Mouse (Mus musculus) liver, adult (tissue): ENCODE results near the gene Fosl2.

Experiments
- GATA4 ChIP-seq: IDR thresholded peaks from 2 replicates; pipeline ENCODE4 v1.6.1; 2014; ENCODE audit warnings: mild to moderate bottlenecking, low read length; ENCODE audit not compliant: insufficient replicate concordance

Gene Fosl2

GRCm38 (mm10) chr5:32135336-32136206 is at the start of gene Fosl2:
Gene Fosl2, plus strand, starts transcription at chr5:32135801.
- TF ChIP-seq GATA4 = no peak

GRCm38 (mm10) chr5:32085971-32086370 is 49.6 kb upstream of the Fosl2 start:
- TF ChIP-seq GATA4 = no peak

- TF ChIP-seq GATA4 = no peak
Measured at GRCm38 (mm10) chr5:32086526-32087090, 49.0 kb upstream of the Fosl2 start.

- no peak for TF ChIP-seq GATA4
Measured at GRCm38 (mm10) chr5:32089481-32089880, 46.1 kb upstream of the Fosl2 start.

- no peak for TF ChIP-seq GATA4
Measured at GRCm38 (mm10) chr5:32092281-32092680, 43.3 kb upstream of the Fosl2 start.

- no peak for TF ChIP-seq GATA4
Measured at GRCm38 (mm10) chr5:32098691-32099090, 36.9 kb upstream of the Fosl2 start.

- no peak for TF ChIP-seq GATA4
Measured at GRCm38 (mm10) chr5:32102484-32102883, 33.1 kb upstream of the Fosl2 start.

GRCm38 (mm10) chr5:32102971-32103431 is 32.6 kb upstream of the Fosl2 start:
- no peak for TF ChIP-seq GATA4

- no peak for TF ChIP-seq GATA4
Measured at GRCm38 (mm10) chr5:32103545-32103944, 32.1 kb upstream of the Fosl2 start.

- TF ChIP-seq GATA4 = no peak
Measured at GRCm38 (mm10) chr5:32104119-32104990, 31.2 kb upstream of the Fosl2 start.

GRCm38 (mm10) chr5:32106473-32107140 is 29.0 kb upstream of the Fosl2 start:
- TF ChIP-seq GATA4 = no peak

GRCm38 (mm10) chr5:32110651-32111050 is 24.9 kb upstream of the Fosl2 start:
- TF ChIP-seq GATA4 = no peak

- TF ChIP-seq GATA4 = no peak
Measured at GRCm38 (mm10) chr5:32112206-32112916, 23.2 kb upstream of the Fosl2 start.

- no peak for TF ChIP-seq GATA4
Measured at GRCm38 (mm10) chr5:32120901-32121376, 14.7 kb upstream of the Fosl2 start.
